Mouse (Mus musculus): ENCODE data around the gene Uts2b.

DNA sequence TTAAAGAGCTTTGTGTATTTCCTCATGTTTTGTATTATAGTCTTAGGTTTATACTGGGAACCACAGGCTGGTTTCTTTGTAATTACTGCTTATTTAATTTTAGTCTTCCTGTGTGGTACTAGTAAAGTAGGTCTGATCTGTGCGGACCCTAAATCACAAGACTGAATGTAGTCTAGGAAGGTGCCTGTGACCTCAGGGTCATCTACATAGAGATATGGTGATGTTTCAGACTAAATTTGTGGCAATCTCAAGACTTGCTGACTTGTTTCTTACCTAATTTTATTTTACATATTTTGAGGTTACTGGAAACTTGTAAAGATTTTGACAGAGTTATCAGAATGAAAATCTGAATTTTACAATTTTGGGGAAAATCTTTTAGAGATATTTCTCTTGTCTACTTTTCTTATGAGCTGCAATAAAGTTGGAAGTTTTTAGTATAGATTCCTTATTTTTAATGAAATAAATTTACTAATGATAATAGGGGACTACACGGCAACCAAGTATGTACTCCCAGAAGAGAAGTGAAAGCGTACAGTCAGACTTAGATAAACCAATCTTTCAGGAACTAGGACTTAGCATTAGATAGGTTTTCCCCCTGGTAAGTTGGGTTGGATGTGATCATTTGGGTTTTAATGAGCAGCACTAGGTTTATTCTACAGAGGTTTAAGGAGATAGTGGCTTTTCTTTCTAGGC, 29.1 kb upstream of the Uts2b start:
- TF ChIP-seq CTCF (IDR thresholded peaks at IDR 0.05; ENCODE audit: extremely low read depth, insufficient read depth, insufficient read length, insufficient replicate concordance) (no peak), POLR2A (IDR thresholded peaks at IDR 0.05; ENCODE audit: low read depth, low read length) (no peak)

Measured in spleen, adult 2 months (tissue).